9 mouse cellular contexts compared by ENCODE assay signal in the genomic region with DNA sequence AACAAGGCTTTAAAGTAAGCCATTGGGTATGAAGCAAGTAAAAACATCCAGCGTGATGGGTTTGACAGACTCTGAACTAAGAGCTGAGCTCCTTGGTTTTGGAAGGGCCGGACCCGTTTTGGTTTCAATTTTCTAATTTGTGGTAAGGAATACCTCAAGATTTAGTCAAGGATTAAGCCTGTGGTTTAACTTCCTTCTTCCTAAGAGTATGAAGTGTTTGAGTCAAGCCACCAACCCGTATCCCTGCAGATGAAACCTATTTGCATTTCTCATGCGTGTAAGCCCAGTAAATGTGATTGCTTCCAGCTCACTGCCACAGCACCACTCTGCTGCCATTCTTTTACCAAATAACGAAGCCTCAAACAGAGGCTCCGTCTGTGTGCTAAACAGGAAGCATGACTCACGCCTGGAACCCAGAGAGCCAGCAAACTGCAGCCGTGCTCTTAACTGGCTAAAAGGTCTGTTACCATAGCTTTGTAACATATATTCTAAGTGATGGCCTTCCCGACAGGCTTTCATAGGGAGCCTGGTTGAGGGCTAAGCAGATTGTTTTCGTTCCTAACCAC.
DNase-seq lines count a peak whose midpoint lies in the region; ATAC-seq lines count a peak whose summit lies in the region.
"Had no signal": no experiment of that assay in that cellular context is flagged by ENCODE, and none has a peak within 500 bp of the region (broad histone marks: within the 10 kb centered on the region; RNA-seq: fewer than 3 reads in every experiment).

No protein-coding gene starts in this region.

- H3K27ac ChIP-seq in forebrain, embryonic 10.5 days, result peak overlapping the region; percentile 72
- H3K27ac ChIP-seq in neural tube, embryonic 12.5 days, result no peak overlapping the region

- 50% methylated on average over 11 of the region's 11 CpGs for WGBS in forebrain, embryonic 10.5 days
- WGBS in neural tube, embryonic 12.5 days, result 57% methylated on average over 11 of the region's 11 CpGs

- H3K36me3 ChIP-seq in forebrain, embryonic 10.5 days (replicated peaks), result no peaks in the 10 kb centered on the region
- no peaks in the 10 kb centered on the region for H3K36me3 ChIP-seq in neural tube, embryonic 12.5 days

- H3K27me3 ChIP-seq in forebrain, embryonic 10.5 days (ENCODE audit: poor library complexity, severe bottlenecking), result no peaks in the 10 kb centered on the region
- H3K27me3 ChIP-seq in neural tube, embryonic 12.5 days (replicated peaks), result no peaks in the 10 kb centered on the region

- ATAC-seq in neural tube, embryonic 12.5 days (ENCODE audit: low FRiP score, low read depth), result peak; percentile 71

- H3K4me2 ChIP-seq in neural tube, embryonic 12.5 days (replicated peaks), result no peak overlapping the region

- H3K4me1 ChIP-seq in forebrain, embryonic 10.5 days, result peaks cover 17% of the 10 kb centered on the region
- no peaks in the 10 kb centered on the region for H3K4me1 ChIP-seq in neural tube, embryonic 12.5 days

- DNase-seq in right cerebral cortex, adult 18-20 months, result peak; percentile 32
- DNase-seq in right cerebral cortex, adult 2 months (ENCODE audit: low spot score in 2 of 2), result no peak
- peak; percentile 87 for DNase-seq in brain, adult 2 months (ENCODE audit: low read depth, low spot score)
- DNase-seq in forebrain, embryonic 10.5 days (ENCODE audit: extremely low spot score, low spot score), result peak; percentile 20
- DNase-seq in heart, postnatal 4 days, result peak; percentile 7
- peak; percentile 30 to 34 for DNase-seq in lung, adult 18-20 months
- DNase-seq in urinary bladder, postnatal 4 days (ENCODE audit: low spot score in 2 of 2), result no peak

- no peaks in the 10 kb centered on the region for H3K9me3 ChIP-seq in forebrain, embryonic 10.5 days
- H3K9me3 ChIP-seq in neural tube, embryonic 12.5 days, result no peaks in the 10 kb centered on the region

- H3K9ac ChIP-seq in neural tube, embryonic 12.5 days, result no peak overlapping the region

- H3K4me3 ChIP-seq in forebrain, embryonic 10.5 days, result no peak overlapping the region
- H3K4me3 ChIP-seq in neural tube, embryonic 12.5 days, result no peak overlapping the region
- H3K4me3 ChIP-seq: erythroblast, embryonic 14.5 days had no signal

Comparison
In these comparisons a context has a peak if more than half of its experiments do, and no peak if none do; other contexts are left out.
1. DNase-seq: peak in right cerebral cortex, adult 18-20 months (single experiment), brain, adult 2 months (single experiment), forebrain, embryonic 10.5 days (single experiment), heart, postnatal 4 days (single experiment) and lung, adult 18-20 months (2 of 2); none in right cerebral cortex, adult 2 months (0 of 2) and urinary bladder, postnatal 4 days (0 of 2).